Mouse (Mus musculus) c-Kit-negative CD71-positive TER-119-positive erythroid progenitor cells, embryonic 14.5 days (primary cell): ENCODE measurements around the gene Smpx.

ENCODE experiments used
- DNase-seq: peaks from one replicate; pipeline ENCODE4 v3.0.0-alpha.2; 2013; ENCODE audit warnings: low read depth, low spot score

Gene Smpx

GRCm38 (mm10) chrX:157698862-157699261 is at the start of gene Smpx:
Gene Smpx (plus strand): TSS chrX:157698910.
- no peak for DNase-seq

- no peak for DNase-seq
Measured at GRCm38 (mm10) chrX:157655047-157655446, 43.7 kb upstream of the Smpx start.

GRCm38 (mm10) chrX:157657356-157657755 is 41.4 kb upstream of the Smpx start:
- DNase-seq = no peak

- DNase-seq = no peak
Measured at GRCm38 (mm10) chrX:157671820-157672219, 26.9 kb upstream of the Smpx start.

GRCm38 (mm10) chrX:157674667-157675350 is 23.9 kb upstream of the Smpx start:
- no peak for DNase-seq

- DNase-seq = no peak
Measured at GRCm38 (mm10) chrX:157691186-157691585, 7.5 kb upstream of the Smpx start.

- no peak for DNase-seq
Measured at GRCm38 (mm10) chrX:157697591-157698135, 1.0 kb upstream of the Smpx start.

- no peak for DNase-seq
Measured at GRCm38 (mm10) chrX:157707236-157707635, 8.5 kb downstream of the Smpx start.

- DNase-seq = no peak
Measured at GRCm38 (mm10) chrX:157708616-157709280, 10.0 kb downstream of the Smpx start.

- no peak for DNase-seq
Measured at GRCm38 (mm10) chrX:157719907-157720306, 21.2 kb downstream of the Smpx start.

GRCm38 (mm10) chrX:157730622-157731341 is 32.1 kb downstream of the Smpx start:
- no peak for DNase-seq

- DNase-seq = no peak
Measured at GRCm38 (mm10) chrX:157731658-157732314, 33.1 kb downstream of the Smpx start.

GRCm38 (mm10) chrX:157732346-157732745 is 33.6 kb downstream of the Smpx start:
- no peak for DNase-seq

GRCm38 (mm10) chrX:157733836-157734235 is 35.1 kb downstream of the Smpx start:
- no peak for DNase-seq

- DNase-seq = no peak
Measured at GRCm38 (mm10) chrX:157734341-157734740, 35.6 kb downstream of the Smpx start.

- no peak for DNase-seq
Measured at GRCm38 (mm10) chrX:157747815-157748544, 49.3 kb downstream of the Smpx start.

GRCm38 (mm10) chrX:157754559-157754958 is 55.8 kb downstream of the Smpx start:
- no peak for DNase-seq

GRCm38 (mm10) chrX:157762542-157762941 is 63.8 kb downstream of the Smpx start:
- no peak for DNase-seq

- DNase-seq = no peak
Measured at GRCm38 (mm10) chrX:157801669-157802068, 103.0 kb downstream of the Smpx start.
